Mouse (Mus musculus): ENCODE measurements at regions not wholly inside any gene's neighbourhood (a gene's known extent, or its start where the extent isn't known, plus 50 kb on each side); places are given as distances from the start of the nearest gene placed in this dataset.

DNA sequence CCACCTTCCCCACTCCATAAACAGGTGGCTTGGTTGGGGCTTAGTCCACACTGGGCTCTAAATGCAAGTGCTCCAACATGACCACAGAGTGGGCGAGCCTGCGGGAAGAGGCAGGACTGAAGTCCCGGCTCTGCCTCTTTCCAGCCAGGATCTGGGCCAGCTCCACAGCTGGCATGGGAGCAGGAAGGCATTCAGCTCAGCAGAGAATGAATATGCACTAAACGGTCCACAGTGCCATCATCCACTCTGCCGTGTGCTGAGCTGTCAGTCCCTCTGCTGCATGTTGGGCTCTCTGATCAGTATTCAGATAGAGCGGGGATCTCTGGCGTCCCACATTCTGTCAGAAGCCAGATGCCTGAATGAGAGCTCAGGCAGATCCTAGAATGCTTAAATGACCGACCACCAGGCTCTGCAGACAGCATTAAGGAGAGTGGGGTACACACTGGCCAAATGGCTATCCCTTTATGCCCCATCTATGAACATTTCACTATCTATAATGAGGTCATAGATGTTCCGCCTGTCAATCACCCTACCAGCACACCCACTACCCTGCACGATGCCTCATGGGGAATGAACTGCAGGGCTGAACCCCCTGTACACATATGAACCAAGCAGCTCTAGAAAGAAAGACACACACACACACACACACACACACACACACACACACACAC lies 317.3 kb downstream of the Ptpru start:
- WGBS: 74% methylated on average over 10 of the region's 10 CpGs
- no peaks in the 10 kb centered on the region for H3K4me1 ChIP-seq (ENCODE audit: control insufficient read depth, insufficient read depth, low read length)
- no peak overlapping the region for H3K27ac ChIP-seq (ENCODE audit: control insufficient read depth, insufficient read depth, low read depth, low read length, poor library complexity)
- TF ChIP-seq CTCF (IDR thresholded peaks at IDR 0.05; ENCODE audit: control insufficient read depth, insufficient read depth, low read length) (no peak), POLR2A (IDR thresholded peaks at IDR 0.05; ENCODE audit: borderline replicate concordance, control insufficient read depth, low read depth, low read length) (no peak)
- no peak overlapping the region for H3K4me3 ChIP-seq (replicated peaks; ENCODE audit: control insufficient read depth, low read depth, low read length)

GRCm38 (mm10) chr4:131521307-131521651 lies 316.8 kb downstream of the Ptpru start:
- Histone ChIP-seq H3K27ac (ENCODE audit: control insufficient read depth, insufficient read depth, low read depth, low read length, poor library complexity) (no peak overlapping the region), H3K4me1 (ENCODE audit: control insufficient read depth, insufficient read depth, low read length) (no peaks in the 10 kb centered on the region), H3K4me3 (replicated peaks; ENCODE audit: control insufficient read depth, low read depth, low read length) (no peak overlapping the region)
- no peak for TF ChIP-seq CTCF (IDR thresholded peaks at IDR 0.05; ENCODE audit: control insufficient read depth, insufficient read depth, low read length)
- no peak for TF ChIP-seq POLR2A (IDR thresholded peaks at IDR 0.05; ENCODE audit: borderline replicate concordance, control insufficient read depth, low read depth, low read length)
- WGBS: 55% methylated on average over 8 of the region's 8 CpGs

DNA sequence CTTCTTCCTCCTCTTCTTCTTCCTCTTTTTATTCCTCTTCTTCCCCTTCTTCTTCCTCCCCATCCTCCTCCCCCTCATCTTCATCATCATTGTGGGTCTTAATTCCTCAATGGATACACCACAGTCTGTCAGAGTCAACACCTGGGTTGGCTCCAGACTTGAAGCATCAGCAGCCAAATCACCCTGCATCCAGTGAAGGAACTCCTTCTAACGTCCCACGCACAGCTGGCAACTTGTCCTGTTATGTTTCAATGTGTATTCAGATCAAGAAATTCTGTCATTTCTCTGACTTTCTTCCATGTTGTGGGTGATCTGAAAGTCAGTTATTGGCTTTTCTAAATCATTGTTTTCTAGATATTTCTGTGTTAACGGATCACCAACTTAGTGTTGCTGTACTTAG lies 312.9 kb downstream of the Ptpru start:
- TF ChIP-seq CTCF (IDR thresholded peaks at IDR 0.05; ENCODE audit: control insufficient read depth, insufficient read depth, low read length) (no peak), POLR2A (IDR thresholded peaks at IDR 0.05; ENCODE audit: borderline replicate concordance, control insufficient read depth, low read depth, low read length) (no peak)
- no peaks in the 10 kb centered on the region for H3K4me1 ChIP-seq (ENCODE audit: control insufficient read depth, insufficient read depth, low read length)
- H3K4me3 ChIP-seq (replicated peaks; ENCODE audit: control insufficient read depth, low read depth, low read length): no peak overlapping the region
- no peak overlapping the region for H3K27ac ChIP-seq (ENCODE audit: control insufficient read depth, insufficient read depth, low read depth, low read length, poor library complexity)
- whole genome bisulfite sequencing: 71% methylated on average over 3 of the region's 3 CpGs

- H3K27ac ChIP-seq (ENCODE audit: control insufficient read depth, insufficient read depth, low read depth, low read length, poor library complexity): no peak overlapping the region
- WGBS: 47% methylated on average over 5 of the region's 5 CpGs
- no peak overlapping the region for H3K4me3 ChIP-seq (replicated peaks; ENCODE audit: control insufficient read depth, low read depth, low read length)
- H3K4me1 ChIP-seq (ENCODE audit: control insufficient read depth, insufficient read depth, low read length): no peaks in the 10 kb centered on the region
- no peak for TF ChIP-seq POLR2A (IDR thresholded peaks at IDR 0.05; ENCODE audit: borderline replicate concordance, control insufficient read depth, low read depth, low read length)
- TF ChIP-seq CTCF (IDR thresholded peaks at IDR 0.05; ENCODE audit: control insufficient read depth, insufficient read depth, low read length): no peak
Observed at GRCm38 (mm10) chr4:131530491-131530890, 307.6 kb downstream of the Ptpru start.

DNA sequence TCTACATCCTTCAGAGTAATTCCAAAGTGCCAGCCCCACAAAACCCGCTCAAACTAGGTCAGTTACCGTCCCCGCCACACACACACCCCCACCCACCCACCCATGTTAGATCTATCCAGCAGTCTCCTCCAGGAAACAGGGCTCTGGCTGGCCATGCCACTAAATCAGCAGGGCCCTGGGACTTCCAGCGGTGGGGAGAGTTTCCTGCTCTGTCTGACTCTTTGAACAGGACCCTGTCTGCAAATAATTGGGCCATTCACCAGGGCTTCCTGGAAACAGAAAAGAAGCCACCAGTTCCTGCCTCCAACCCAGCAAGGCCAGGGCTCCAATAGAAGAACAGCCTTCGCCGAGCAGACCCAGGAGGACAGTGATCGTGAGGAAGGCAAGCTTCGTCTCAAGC lies 307.1 kb downstream of the Ptpru start:
- Histone ChIP-seq H3K27ac (ENCODE audit: control insufficient read depth, insufficient read depth, low read depth, low read length, poor library complexity) (no peak overlapping the region), H3K4me1 (ENCODE audit: control insufficient read depth, insufficient read depth, low read length) (no peaks in the 10 kb centered on the region), H3K4me3 (replicated peaks; ENCODE audit: control insufficient read depth, low read depth, low read length) (no peak overlapping the region)
- WGBS: 32% methylated on average over 8 of the region's 8 CpGs
- no peak for TF ChIP-seq POLR2A (IDR thresholded peaks at IDR 0.05; ENCODE audit: borderline replicate concordance, control insufficient read depth, low read depth, low read length)
- no peak for TF ChIP-seq CTCF (IDR thresholded peaks at IDR 0.05; ENCODE audit: control insufficient read depth, insufficient read depth, low read length)

DNA sequence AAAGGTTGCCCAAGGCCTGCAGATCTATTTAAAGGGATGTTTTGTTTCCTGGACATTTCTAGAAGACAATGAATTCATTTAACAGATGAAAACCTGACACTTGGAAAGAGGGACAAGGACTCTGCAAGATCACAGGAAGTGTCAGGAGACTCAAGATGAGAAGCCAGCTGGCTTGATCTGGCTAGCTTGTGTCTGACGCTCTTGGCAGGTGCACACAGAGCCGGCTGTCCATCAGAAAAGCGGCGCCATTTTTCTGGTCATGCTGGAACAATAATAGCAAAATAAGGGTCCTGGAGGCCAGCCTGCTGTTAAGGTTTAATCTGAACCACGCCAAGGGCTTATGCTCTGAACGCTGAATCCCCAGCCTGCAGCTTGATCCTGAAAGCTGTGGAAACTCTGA lies 303.3 kb downstream of the Ptpru start:
- no peak overlapping the region for H3K4me3 ChIP-seq (replicated peaks; ENCODE audit: control insufficient read depth, low read depth, low read length)
- H3K4me1 ChIP-seq (ENCODE audit: control insufficient read depth, insufficient read depth, low read length): no peaks in the 10 kb centered on the region
- no peak for TF ChIP-seq POLR2A (IDR thresholded peaks at IDR 0.05; ENCODE audit: borderline replicate concordance, control insufficient read depth, low read depth, low read length)
- no peak for TF ChIP-seq CTCF (IDR thresholded peaks at IDR 0.05; ENCODE audit: control insufficient read depth, insufficient read depth, low read length)
- 80% methylated on average over 6 of the region's 6 CpGs for WGBS
- no peak overlapping the region for H3K27ac ChIP-seq (ENCODE audit: control insufficient read depth, insufficient read depth, low read depth, low read length, poor library complexity)

GRCm38 (mm10) chr4:131538237-131538636 lies 299.9 kb downstream of the Ptpru start:
- Histone ChIP-seq H3K4me1 (ENCODE audit: control insufficient read depth, insufficient read depth, low read length) (no peaks in the 10 kb centered on the region), H3K4me3 (replicated peaks; ENCODE audit: control insufficient read depth, low read depth, low read length) (no peak overlapping the region), H3K27ac (ENCODE audit: control insufficient read depth, insufficient read depth, low read depth, low read length, poor library complexity) (no peak overlapping the region)
- WGBS: 74% methylated on average over 4 of the region's 4 CpGs
- TF ChIP-seq CTCF (IDR thresholded peaks at IDR 0.05; ENCODE audit: control insufficient read depth, insufficient read depth, low read length) (no peak), POLR2A (IDR thresholded peaks at IDR 0.05; ENCODE audit: borderline replicate concordance, control insufficient read depth, low read depth, low read length) (no peak)

- no peak overlapping the region for H3K27ac ChIP-seq (ENCODE audit: control insufficient read depth, insufficient read depth, low read depth, low read length, poor library complexity)
- no peaks in the 10 kb centered on the region for H3K4me1 ChIP-seq (ENCODE audit: control insufficient read depth, insufficient read depth, low read length)
- H3K4me3 ChIP-seq (replicated peaks; ENCODE audit: control insufficient read depth, low read depth, low read length): no peak overlapping the region
- WGBS: 59% methylated on average over 12 of the region's 12 CpGs
- TF ChIP-seq CTCF (IDR thresholded peaks at IDR 0.05; ENCODE audit: control insufficient read depth, insufficient read depth, low read length) (no peak), POLR2A (IDR thresholded peaks at IDR 0.05; ENCODE audit: borderline replicate concordance, control insufficient read depth, low read depth, low read length) (no peak)
Observed at GRCm38 (mm10) chr4:131546422-131547200, 291.5 kb downstream of the Ptpru start.

Data from bone marrow, adult 2 months (tissue).